In genomic region chr16:38321452-38321935, GRCm38 (mm10) we compare ENCODE assay signal across 8 mouse cellular contexts. TPM values are rescaled to one million over a fixed set of nuclear protein-coding genes. Genes with fewer than 3 reads are reported as not detected.
DNase-seq lines count a peak whose midpoint lies in the region; ATAC-seq and TF ChIP-seq lines count a peak whose summit lies in the region.

No protein-coding gene starts in this region.

- peak; percentile 75 for TF ChIP-seq CTCF in ES-Bruce4 (IDR thresholded peaks at IDR 0.05; ENCODE audit: low read depth, low read length)
- TF ChIP-seq CTCF in bone marrow, adult 2 months (IDR thresholded peaks at IDR 0.05; ENCODE audit: control insufficient read depth, insufficient read depth, low read length), result peak; percentile 61

- ATAC-seq in embryonic facial prominence, embryonic 15.5 days (ENCODE audit: insufficient number of reproducible peaks, low FRiP score, low TSS enrichment, low read depth), result no peak
- peak; percentile 83 to 87 for ATAC-seq in hematopoietic stem cell, adult 5-6 weeks (replicated peaks in 1 of 2; ENCODE audit: insufficient read depth in 1 of 2, low FRiP score in 2 of 2, low TSS enrichment in 1 of 2, low read depth in 1 of 2, poor library complexity in 2 of 2, severe bottlenecking in 2 of 2)
- ATAC-seq in lung, embryonic 15.5 days (ENCODE audit: borderline replicate concordance, extremely low read depth, low FRiP score, low TSS enrichment), result no peak

- peak; percentile 62 for DNase-seq in layer of hippocampus, adult 9-11 months
- DNase-seq in retina, embryonic 14.5 days (ENCODE audit: low spot score), result peak; percentile 80
- DNase-seq in yolk sac, embryonic 10.5 days (ENCODE audit: low spot score), result no peak

- no peaks in the 10 kb centered on the region for H3K36me3 ChIP-seq in ES-Bruce4 (ENCODE audit: control insufficient read depth, insufficient read depth, low read length, poor library complexity, severe bottlenecking)
- no peaks in the 10 kb centered on the region for H3K36me3 ChIP-seq in embryonic facial prominence, embryonic 15.5 days
- H3K36me3 ChIP-seq in lung, embryonic 15.5 days, result no peaks in the 10 kb centered on the region

- H3K4me1 ChIP-seq in ES-Bruce4 (ENCODE audit: control insufficient read depth, insufficient read depth, low read length), result no peaks in the 10 kb centered on the region
- no peaks in the 10 kb centered on the region for H3K4me1 ChIP-seq in bone marrow, adult 2 months (ENCODE audit: control insufficient read depth, insufficient read depth, low read length)
- H3K4me1 ChIP-seq in embryonic facial prominence, embryonic 15.5 days, result no peaks in the 10 kb centered on the region
- no peaks in the 10 kb centered on the region for H3K4me1 ChIP-seq in lung, embryonic 15.5 days

- no peak for TF ChIP-seq EP300 in ES-Bruce4 (IDR thresholded peaks at IDR 0.05; ENCODE audit: insufficient read depth, low read depth, low read length)

- no peak overlapping the region for H3K27ac ChIP-seq in ES-Bruce4 (ENCODE audit: insufficient read depth, low read length)
- H3K27ac ChIP-seq in bone marrow, adult 2 months (ENCODE audit: control insufficient read depth, insufficient read depth, low read depth, low read length, poor library complexity), result no peak overlapping the region
- no peak overlapping the region for H3K27ac ChIP-seq in embryonic facial prominence, embryonic 15.5 days (replicated peaks)
- H3K27ac ChIP-seq in lung, embryonic 15.5 days, result no peak overlapping the region

- TF ChIP-seq POLR2A in ES-Bruce4 (IDR thresholded peaks at IDR 0.05; ENCODE audit: insufficient read depth, low read length), result no peak
- TF ChIP-seq POLR2A in bone marrow, adult 2 months (IDR thresholded peaks at IDR 0.05; ENCODE audit: borderline replicate concordance, control insufficient read depth, low read depth, low read length), result no peak

- no peaks in the 10 kb centered on the region for H3K27me3 ChIP-seq in ES-Bruce4 (ENCODE audit: control insufficient read depth, insufficient read depth, low read length, poor library complexity, severe bottlenecking)
- H3K27me3 ChIP-seq in embryonic facial prominence, embryonic 15.5 days, result no peaks in the 10 kb centered on the region
- no peaks in the 10 kb centered on the region for H3K27me3 ChIP-seq in lung, embryonic 15.5 days

- H3K9me3 ChIP-seq in ES-Bruce4 (replicated peaks; ENCODE audit: control insufficient read depth, insufficient read depth, low read length, poor library complexity, severe bottlenecking), result no peaks in the 10 kb centered on the region
- no peaks in the 10 kb centered on the region for H3K9me3 ChIP-seq in embryonic facial prominence, embryonic 15.5 days (replicated peaks)
- H3K9me3 ChIP-seq in lung, embryonic 15.5 days, result no peaks in the 10 kb centered on the region

- 26% methylated on average over 17 of the region's 17 CpGs for WGBS in bone marrow, adult 2 months
- 30% methylated on average over 17 of the region's 17 CpGs for WGBS in embryonic facial prominence, embryonic 15.5 days
- 22% methylated on average over 17 of the region's 17 CpGs for WGBS in lung, embryonic 15.5 days

- peak overlapping the region; percentile 32 for H3K4me3 ChIP-seq in ES-Bruce4 (ENCODE audit: low read depth, low read length)
- no peak overlapping the region for H3K4me3 ChIP-seq in bone marrow, adult 2 months (replicated peaks; ENCODE audit: control insufficient read depth, low read depth, low read length)
- no peak overlapping the region for H3K4me3 ChIP-seq in embryonic facial prominence, embryonic 15.5 days (replicated peaks)
- no peak overlapping the region for H3K4me3 ChIP-seq in lung, embryonic 15.5 days

- peak overlapping the region; percentile 39; the same call in 1 of the 2 replicates for H3K4me2 ChIP-seq in embryonic facial prominence, embryonic 15.5 days (replicated peaks)
- H3K4me2 ChIP-seq in lung, embryonic 15.5 days, result peak overlapping the region; percentile 43

- H3K9ac ChIP-seq in ES-Bruce4 (ENCODE audit: low read depth, poor library complexity, severe bottlenecking), result no peak overlapping the region
- H3K9ac ChIP-seq in embryonic facial prominence, embryonic 15.5 days, result no peak overlapping the region
- H3K9ac ChIP-seq in lung, embryonic 15.5 days, result no peak overlapping the region

RNA-seq across cellular contexts. Expression of gene Maats1, which starts 20.4 kb away (rescaled TPM):
- polyA plus RNA-seq in ES-Bruce4 (2011; ENCODE audit: insufficient read depth, insufficient read length, low read depth, missing spikeins), result 0.58 and 0.96 TPM in 2 replicates
- not detected in 2 replicates for polyA plus RNA-seq in bone marrow, adult 2 months (2011; ENCODE audit: insufficient read depth, insufficient read length, low replicate concordance, missing spikeins)
- polyA plus RNA-seq in embryonic facial prominence, embryonic 15.5 days (2015; fragmentation: Nextera tagmentation; extraction: Ambion mirVana), result 1.8 and 4.2 TPM in 2 replicates
- total RNA-seq in hematopoietic stem cell, adult 5-6 weeks (2017), result not detected in 2 replicates
- polyA plus RNA-seq in lung, embryonic 15.5 days (2015; fragmentation: Nextera tagmentation; extraction: Ambion mirVana), result 0.65 and 0.69 TPM in 2 replicates

RNA-seq across cellular contexts. Expression of gene Cox17, which starts 25.3 kb away (rescaled TPM):
- 218 and 226 TPM in 2 replicates for polyA plus RNA-seq in ES-Bruce4 (2011; ENCODE audit: insufficient read depth, insufficient read length, low read depth, missing spikeins)
- polyA plus RNA-seq in bone marrow, adult 2 months (2011; ENCODE audit: insufficient read depth, insufficient read length, low replicate concordance, missing spikeins), result 219 and 283 TPM in 2 replicates
- 122 and 124 TPM in 2 replicates for polyA plus RNA-seq in embryonic facial prominence, embryonic 15.5 days (2015; fragmentation: Nextera tagmentation; extraction: Ambion mirVana)
- total RNA-seq in hematopoietic stem cell, adult 5-6 weeks (2017), result 191 and 294 TPM in 2 replicates
- polyA plus RNA-seq in lung, embryonic 15.5 days (2015; fragmentation: Nextera tagmentation; extraction: Ambion mirVana), result 120 and 130 TPM in 2 replicates

RNA-seq across cellular contexts. Expression of gene Gm21987, which starts 25.3 kb away (rescaled TPM):
- polyA plus RNA-seq in ES-Bruce4 (2011; ENCODE audit: insufficient read depth, insufficient read length, low read depth, missing spikeins), result not detected in 2 replicates
- not detected in 2 replicates for polyA plus RNA-seq in bone marrow, adult 2 months (2011; ENCODE audit: insufficient read depth, insufficient read length, low replicate concordance, missing spikeins)
- not detected in 2 replicates for polyA plus RNA-seq in embryonic facial prominence, embryonic 15.5 days (2015; fragmentation: Nextera tagmentation; extraction: Ambion mirVana)
- not detected in 2 replicates for total RNA-seq in hematopoietic stem cell, adult 5-6 weeks (2017)
- polyA plus RNA-seq in lung, embryonic 15.5 days (2015; fragmentation: Nextera tagmentation; extraction: Ambion mirVana), result not detected in 2 replicates

RNA-seq across cellular contexts. Expression of gene Nr1i2, which starts 26.9 kb away (rescaled TPM):
- polyA plus RNA-seq in ES-Bruce4 (2011; ENCODE audit: insufficient read depth, insufficient read length, low read depth, missing spikeins), result not detected in 2 replicates
- 0.63 TPM in 1 of 2 replicates, not detected in the other for polyA plus RNA-seq in bone marrow, adult 2 months (2011; ENCODE audit: insufficient read depth, insufficient read length, low replicate concordance, missing spikeins)
- not detected in 2 replicates for polyA plus RNA-seq in embryonic facial prominence, embryonic 15.5 days (2015; fragmentation: Nextera tagmentation; extraction: Ambion mirVana)
- total RNA-seq in hematopoietic stem cell, adult 5-6 weeks (2017), result not detected in 2 replicates
- 0.05 TPM in 1 of 2 replicates, not detected in the other for polyA plus RNA-seq in lung, embryonic 15.5 days (2015; fragmentation: Nextera tagmentation; extraction: Ambion mirVana)

RNA-seq across cellular contexts. Expression of gene Popdc2, which starts 40.5 kb away (rescaled TPM):
- polyA plus RNA-seq in ES-Bruce4 (2011; ENCODE audit: insufficient read depth, insufficient read length, low read depth, missing spikeins), result not detected in 2 replicates
- polyA plus RNA-seq in bone marrow, adult 2 months (2011; ENCODE audit: insufficient read depth, insufficient read length, low replicate concordance, missing spikeins), result 12.5 and 20.9 TPM in 2 replicates
- 5.2 and 9.7 TPM in 2 replicates for polyA plus RNA-seq in embryonic facial prominence, embryonic 15.5 days (2015; fragmentation: Nextera tagmentation; extraction: Ambion mirVana)
- total RNA-seq in hematopoietic stem cell, adult 5-6 weeks (2017), result 1.1 TPM in 1 of 2 replicates, not detected in the other
- 10.3 and 10.8 TPM in 2 replicates for polyA plus RNA-seq in lung, embryonic 15.5 days (2015; fragmentation: Nextera tagmentation; extraction: Ambion mirVana)

Comparison
In these comparisons a context has a peak if more than half of its experiments do, and no peak if none do; other contexts are left out.
1. ATAC-seq: peak in hematopoietic stem cell, adult 5-6 weeks (2 of 2); none in embryonic facial prominence, embryonic 15.5 days (single experiment) and lung, embryonic 15.5 days (single experiment).